Mouse (Mus musculus) liver, adult 2 months (tissue): ENCODE measurements around the gene Atxn1. TPM values are rescaled to one million over a fixed set of nuclear protein-coding genes. Genes with fewer than 3 reads are reported as not detected.

Source experiments
- DNase-seq: peaks from one replicate; pipeline ENCODE4 v3.0.0-alpha.2; 2011; ENCODE audit warnings: low read depth, low spot score; ENCODE audit errors: extremely low read depth
- H3K27ac ChIP-seq: fragments of 200-500 bp; replicated peaks from 2 replicates; pipeline ENCODE4 v1.5.1; 2012; ENCODE audit warnings: low read depth, mild to moderate bottlenecking, control low read depth, inconsistent platforms, low read length; ENCODE audit not compliant: insufficient read depth
- H3K27me3 ChIP-seq: fragments of 200-500 bp; 2 replicates; pipeline ENCODE4 v1.6.1; 2012; ENCODE audit warnings: mild to moderate bottlenecking, moderate library complexity, low read length, inconsistent platforms; ENCODE audit not compliant: control insufficient read depth, insufficient read depth
- H3K36me3 ChIP-seq: fragments of 200-500 bp; 2 replicates; pipeline ENCODE4 v1.6.1; 2012; ENCODE audit warnings: low read length, inconsistent platforms; ENCODE audit not compliant: control insufficient read depth, insufficient read depth
- H3K4me1 ChIP-seq: fragments of 200-500 bp; 2 replicates; pipeline ENCODE4 v1.6.1; 2011; ENCODE audit warnings: low read length; ENCODE audit not compliant: control insufficient read depth, insufficient read depth
- H3K4me3 ChIP-seq: fragments of 200-500 bp; 2 replicates; pipeline ENCODE4 v1.5.1; 2011; ENCODE audit warnings: low read depth, mild to moderate bottlenecking, control low read depth, low read length, moderate library complexity; ENCODE audit not compliant: insufficient read depth
- H3K79me2 ChIP-seq: fragments of 200-500 bp; 2 replicates; pipeline ENCODE4 v1.6.1; 2012; ENCODE audit warnings: inconsistent platforms, mild to moderate bottlenecking, low read length, moderate library complexity; ENCODE audit not compliant: control insufficient read depth, insufficient read depth
- H3K9ac ChIP-seq: fragments of 200-500 bp; 2 replicates; pipeline ENCODE4 v1.6.1; 2012; ENCODE audit warnings: low read depth, mild to moderate bottlenecking, control low read depth, inconsistent platforms, low read length
- CTCF ChIP-seq: fragments of 200-500 bp; IDR thresholded peaks from 2 replicates; pipeline ENCODE4 v1.5.1; 2011; ENCODE audit warnings: low read depth, low read length, control low read depth
- POLR2A ChIP-seq: fragments of 200-500 bp; IDR thresholded peaks from 2 replicates; pipeline ENCODE4 v1.6.1; 2011; ENCODE audit warnings: low read length, control low read depth; ENCODE audit not compliant: insufficient read depth; ENCODE audit errors: extremely low read depth
- WGBS: fragments of 180-500 bp; shearing (Covaris S2); methylation state at CpG from one replicate; pipeline ENCODE4 v1.1.7; 2018; 5-methylcytosine and 5-hydroxymethylcytosine counted together
- polyA plus RNA-seq: library from polyadenylated mRNA; depleted of rRNA; stranded (reverse); fragments of >200 nt; gene quantifications from 2 replicates; pipeline ENCODE4 v1.2.3, GENCODE M21; 2012
- total RNA-seq: library from RNA; depleted of rRNA; stranded (reverse); fragments of >200 nt; gene quantifications from 2 replicates; pipeline ENCODE4 v1.2.3, GENCODE M21; 2014

The Atxn1 gene
- total and polyA plus RNA-seq, 2 experiments: 7.7 to 7.8 TPM

DNA sequence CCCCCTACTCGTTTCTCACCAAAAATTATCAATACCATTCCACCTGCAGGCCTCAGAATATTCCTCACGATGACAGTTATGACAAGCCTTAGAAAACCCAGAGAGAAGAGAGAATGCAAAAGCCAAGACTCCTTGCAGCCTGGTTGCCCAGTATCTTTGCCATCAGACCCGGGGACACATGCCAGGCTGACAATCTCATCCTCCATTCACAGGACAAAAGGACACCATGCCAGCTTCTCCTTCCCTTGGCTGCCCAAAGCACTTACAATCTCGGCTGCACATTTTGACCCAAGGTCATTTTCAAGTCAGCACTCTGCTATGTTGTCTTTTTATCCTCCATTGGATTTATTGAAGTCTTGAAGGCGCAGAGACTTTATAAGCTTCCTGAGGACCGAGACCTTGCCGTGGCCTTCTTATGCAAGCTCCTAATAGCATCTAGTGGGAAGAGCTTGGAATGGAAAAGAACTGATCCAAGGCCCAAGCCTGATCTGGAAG lies 263.5 kb downstream of the Atxn1 start:
- H3K9ac ChIP-seq: no peak overlapping the region
- no peak overlapping the region for H3K4me3 ChIP-seq
- peaks cover 2% of the 10 kb centered on the region for H3K36me3 ChIP-seq
- no peak overlapping the region for H3K27ac ChIP-seq
- no peaks in the 10 kb centered on the region for H3K27me3 ChIP-seq
- no peak for DNase-seq
- H3K79me2 ChIP-seq: peaks cover 3% of the 10 kb centered on the region; the same call in 1 of the 2 replicates
- 77% methylated on average over 7 of the region's 7 CpGs for WGBS
- no peak for TF ChIP-seq POLR2A
- no peak for TF ChIP-seq CTCF
- no peaks in the 10 kb centered on the region; the same call in 1 of the 2 replicates for H3K4me1 ChIP-seq

DNA sequence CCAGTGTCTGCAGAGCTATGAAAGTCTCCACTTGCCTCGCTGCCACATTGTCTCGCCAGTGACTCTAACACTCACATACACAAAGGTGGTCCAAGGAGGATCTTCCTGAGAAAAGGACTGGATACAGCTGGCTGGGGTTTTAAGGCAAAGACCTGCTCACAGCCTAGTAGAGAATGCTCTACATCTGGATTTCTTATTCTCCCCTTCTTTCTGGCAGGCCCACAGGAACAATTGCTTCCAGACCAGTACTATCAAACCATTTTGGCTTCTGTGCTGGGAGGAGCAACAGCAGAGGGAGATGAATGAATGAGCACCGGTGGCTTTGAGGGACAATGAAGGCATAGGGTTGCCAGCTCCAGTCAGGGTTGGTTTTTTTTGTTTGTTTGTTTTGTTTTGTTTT lies 265.8 kb downstream of the Atxn1 start:
- TF ChIP-seq CTCF (no peak), POLR2A (no peak)
- WGBS: 90% methylated on average over 3 of the region's 3 CpGs
- peaks cover 8% of the 10 kb centered on the region; the same call in 1 of the 2 replicates for H3K79me2 ChIP-seq
- peaks cover 5% of the 10 kb centered on the region for H3K36me3 ChIP-seq
- H3K27ac ChIP-seq: no peak overlapping the region
- no peak for DNase-seq
- H3K4me1 ChIP-seq: no peaks in the 10 kb centered on the region; the same call in 1 of the 2 replicates
- no peak overlapping the region for H3K4me3 ChIP-seq
- H3K27me3 ChIP-seq: no peaks in the 10 kb centered on the region
- no peak overlapping the region for H3K9ac ChIP-seq

DNA sequence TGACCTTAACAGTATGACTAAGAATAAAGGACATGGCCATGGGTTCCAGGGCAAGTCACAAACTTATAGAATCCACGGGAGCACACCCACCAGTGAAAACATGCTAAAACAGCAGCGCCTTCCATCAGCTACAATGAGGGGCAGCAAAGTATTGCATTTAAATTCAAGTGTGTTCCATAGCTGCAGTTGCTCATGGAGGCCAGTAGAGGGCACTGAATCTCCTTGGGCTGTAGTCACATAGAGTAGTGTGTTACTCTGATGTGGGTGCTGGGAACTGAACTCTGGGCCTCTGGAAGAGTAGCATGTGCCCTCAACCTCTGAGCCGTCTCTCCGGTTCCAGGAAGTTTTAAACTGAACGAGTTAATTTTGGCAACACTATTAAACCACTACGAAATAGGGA lies 268.8 kb downstream of the Atxn1 start:
- peaks cover 5% of the 10 kb centered on the region for H3K36me3 ChIP-seq
- whole genome bisulfite sequencing: 97% methylated on average over 6 of the region's 6 CpGs
- peaks cover 5% of the 10 kb centered on the region; the same call in 1 of the 2 replicates for H3K4me1 ChIP-seq
- H3K4me3 ChIP-seq: no peak overlapping the region
- TF ChIP-seq POLR2A (no peak), CTCF (peak; percentile 19; the same call in 1 of the 2 replicates)
- H3K79me2 ChIP-seq: peaks cover 8% of the 10 kb centered on the region; the same call in 1 of the 2 replicates
- no peak for DNase-seq
- H3K9ac ChIP-seq: no peak overlapping the region
- no peaks in the 10 kb centered on the region for H3K27me3 ChIP-seq
- no peak overlapping the region for H3K27ac ChIP-seq

DNA sequence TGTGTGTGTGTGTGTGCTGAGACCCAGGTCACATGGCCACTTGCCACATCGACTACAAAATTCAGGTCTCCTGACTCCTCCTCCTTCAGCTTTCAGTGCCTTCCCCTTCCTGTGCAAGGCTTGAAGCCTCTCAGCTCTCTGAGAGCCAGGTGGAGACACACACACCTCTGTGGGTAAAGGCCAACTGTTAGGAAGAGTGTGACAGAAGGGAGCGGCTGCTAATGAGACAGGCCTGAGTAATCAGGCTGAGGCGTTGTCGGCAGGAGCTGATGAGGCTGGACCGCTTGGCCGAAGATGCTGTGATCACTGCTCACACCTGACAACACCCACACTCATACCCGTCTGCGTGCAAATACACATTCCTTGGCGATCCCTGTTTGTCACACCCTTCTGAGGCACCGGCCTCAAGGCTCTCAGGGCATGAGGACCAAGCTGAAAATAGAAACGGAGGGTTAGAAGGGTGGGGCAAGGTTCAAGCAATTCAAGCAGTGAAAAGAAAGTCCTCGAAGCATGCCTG lies 269.8 kb downstream of the Atxn1 start:
- Histone ChIP-seq H3K4me1 (peaks cover 5% of the 10 kb centered on the region; the same call in 1 of the 2 replicates), H3K36me3 (peaks cover 5% of the 10 kb centered on the region), H3K79me2 (peaks cover 8% of the 10 kb centered on the region; the same call in 1 of the 2 replicates), H3K4me3 (no peak overlapping the region), H3K27ac (no peak overlapping the region), H3K9ac (no peak overlapping the region), H3K27me3 (no peaks in the 10 kb centered on the region)
- TF ChIP-seq CTCF (no peak), POLR2A (no peak)
- WGBS: 86% methylated on average over 12 of the region's 12 CpGs
- no peak for DNase-seq

DNA sequence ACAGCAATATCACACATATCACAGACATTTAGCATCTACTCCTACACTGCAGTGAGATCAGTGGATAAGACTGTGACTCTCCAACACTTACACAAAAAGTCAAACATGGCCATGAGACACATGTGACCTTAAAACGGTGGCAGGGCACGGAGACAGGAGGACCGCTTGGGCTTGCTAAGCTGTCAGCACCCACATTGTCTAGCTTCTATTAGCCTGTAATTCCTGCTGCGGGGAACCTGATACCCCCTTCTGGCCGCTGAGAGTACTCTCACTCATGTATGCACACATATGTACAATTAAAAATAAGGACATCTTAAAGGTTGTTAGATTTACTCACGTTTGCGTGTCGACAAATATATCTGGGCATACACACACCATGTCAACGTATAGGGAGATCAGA lies 270.9 kb downstream of the Atxn1 start:
- no peak for DNase-seq
- H3K4me3 ChIP-seq: no peak overlapping the region
- peaks cover 8% of the 10 kb centered on the region; the same call in 1 of the 2 replicates for H3K79me2 ChIP-seq
- no peak for TF ChIP-seq CTCF
- no peak for TF ChIP-seq POLR2A
- H3K27me3 ChIP-seq: no peaks in the 10 kb centered on the region
- H3K9ac ChIP-seq: no peak overlapping the region
- WGBS: 93% methylated on average over 9 of the region's 9 CpGs
- no peak overlapping the region for H3K27ac ChIP-seq
- H3K4me1 ChIP-seq: peaks cover 5% of the 10 kb centered on the region; the same call in 1 of the 2 replicates
- H3K36me3 ChIP-seq: peaks cover 5% of the 10 kb centered on the region

DNA sequence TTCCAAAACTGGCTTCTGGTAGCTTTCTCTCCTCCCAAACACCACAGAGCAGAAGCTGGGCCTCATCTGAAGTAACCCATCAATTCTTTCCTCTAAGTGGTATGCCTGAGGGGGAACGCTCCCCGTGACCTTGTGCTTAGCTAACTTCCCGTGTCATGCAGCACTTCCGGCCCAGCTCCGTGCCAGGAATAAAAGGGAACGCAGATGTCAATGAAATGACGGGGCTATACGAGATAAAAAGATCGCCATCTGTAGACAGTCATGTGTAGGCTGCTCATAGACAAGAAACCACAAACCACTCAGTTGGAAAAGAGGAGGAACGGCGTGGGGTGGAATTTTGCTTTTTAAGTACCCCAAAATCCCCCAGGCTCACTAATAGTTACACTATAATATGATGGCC lies 271.3 kb downstream of the Atxn1 start:
- H3K9ac ChIP-seq: no peak overlapping the region
- H3K79me2 ChIP-seq: peaks cover 8% of the 10 kb centered on the region; the same call in 1 of the 2 replicates
- TF ChIP-seq POLR2A (no peak), CTCF (no peak)
- H3K27ac ChIP-seq: no peak overlapping the region
- 71% methylated on average over 11 of the region's 11 CpGs for WGBS
- no peaks in the 10 kb centered on the region for H3K27me3 ChIP-seq
- no peak overlapping the region for H3K4me3 ChIP-seq
- no peak for DNase-seq
- H3K4me1 ChIP-seq: peaks cover 5% of the 10 kb centered on the region; the same call in 1 of the 2 replicates
- peaks cover 5% of the 10 kb centered on the region for H3K36me3 ChIP-seq
